Mouse (Mus musculus) neural tube, embryonic 13.5 days (tissue): ENCODE measurements around the gene Rnd1. TPM values are rescaled to one million over a fixed set of nuclear protein-coding genes. Genes with fewer than 3 reads are reported as not detected.
A peak's percentile ranks its signal among the peaks of the same experiment; 100 is the strongest.

Experiments
- ATAC-seq: fragments of 200-750 bp; cut with Nextera tagmentation; 2 replicates; pipeline ENCODE4 v1.8.0; 2017; ENCODE audit warnings: low read depth, mild to moderate bottlenecking, moderate TSS enrichment, moderate library complexity
- H3K27ac ChIP-seq: fragments of 300-500 bp; sonication (generic); replicated peaks from 2 replicates; pipeline ENCODE4 v1.5.1; 2015; ENCODE audit warnings: moderate library complexity, mild to moderate bottlenecking, inconsistent platforms
- H3K27me3 ChIP-seq: fragments of 300-500 bp; sonication (generic); 2 replicates; pipeline ENCODE4 v1.6.1; 2015; ENCODE audit warnings: mild to moderate bottlenecking, inconsistent platforms
- H3K36me3 ChIP-seq: fragments of 300-500 bp; sonication (generic); 2 replicates; pipeline ENCODE4 v1.6.1; 2015; ENCODE audit warnings: mild to moderate bottlenecking, inconsistent platforms
- H3K4me1 ChIP-seq: fragments of 300-500 bp; sonication (generic); replicated peaks from 2 replicates; pipeline ENCODE4 v1.6.1; 2015; ENCODE audit warnings: inconsistent platforms
- H3K4me2 ChIP-seq: fragments of 300-500 bp; sonication (generic); 2 replicates; pipeline ENCODE4 v1.6.1; 2015; ENCODE audit warnings: inconsistent platforms, mild to moderate bottlenecking, moderate library complexity
- H3K4me3 ChIP-seq: fragments of 300-500 bp; sonication (generic); 2 replicates; pipeline ENCODE4 v1.5.1; 2015; ENCODE audit warnings: mild to moderate bottlenecking, inconsistent platforms
- H3K9ac ChIP-seq: fragments of 300-500 bp; sonication (generic); 2 replicates; pipeline ENCODE4 v1.6.1; 2015; ENCODE audit warnings: moderate library complexity, mild to moderate bottlenecking, inconsistent platforms
- H3K9me3 ChIP-seq: fragments of 300-500 bp; sonication (generic); 2 replicates; pipeline ENCODE4 v1.6.1; 2016; ENCODE audit warnings: inconsistent platforms
- WGBS: fragments of 180-500 bp; shearing (Covaris S2); methylation state at CpG from one replicate; pipeline ENCODE4 v1.1.7; 2015; 5-methylcytosine and 5-hydroxymethylcytosine counted together
- polyA plus RNA-seq: library from polyadenylated mRNA; unstranded; fragments of >200 nt; fragmentation: Nextera tagmentation; extraction: Ambion mirVana; gene quantifications from 2 replicates; pipeline ENCODE4 v1.2.1, GENCODE M21; 2015

Rnd1 gene
- polyA plus RNA-seq, 1 experiment from 2014 or later = 6.2 TPM

- no peak overlapping the region for H3K4me3 ChIP-seq
- no peaks in the 10 kb centered on the region for H3K9me3 ChIP-seq
- H3K4me1 ChIP-seq = peaks cover 3% of the 10 kb centered on the region; the same call in 1 of the 2 replicates
- peak overlapping the region; percentile 26; the same call in 1 of the 2 replicates for H3K9ac ChIP-seq
- H3K27me3 ChIP-seq = peaks cover 10% of the 10 kb centered on the region
- ATAC-seq = no peak
- H3K36me3 ChIP-seq = no peaks in the 10 kb centered on the region
- no peak overlapping the region for H3K4me2 ChIP-seq
- 6% methylated on average over 7 of the region's 7 CpGs for WGBS
- no peak overlapping the region for H3K27ac ChIP-seq
Measured at GRCm38 (mm10) chr15:98622199-98622598, 55.1 kb downstream of the Rnd1 start.

- H3K4me1 ChIP-seq = peaks cover 10% of the 10 kb centered on the region
- WGBS = 1% methylated on average over 12 of the region's 12 CpGs
- H3K9me3 ChIP-seq = no peaks in the 10 kb centered on the region
- no peak overlapping the region for H3K27ac ChIP-seq
- 0 out of 2 replicates have a peak overlapping the region, but pooled peaks have one; percentile 34 for H3K9ac ChIP-seq
- H3K27me3 ChIP-seq = peaks cover 10% of the 10 kb centered on the region
- no peak overlapping the region for H3K4me3 ChIP-seq
- H3K36me3 ChIP-seq = no peaks in the 10 kb centered on the region
- ATAC-seq = peak; percentile 55; the same call in 1 of the 2 replicates
- H3K4me2 ChIP-seq = no peak overlapping the region
Measured at GRCm38 (mm10) chr15:98617176-98617537, 60.1 kb downstream of the Rnd1 start.

- Histone ChIP-seq H3K4me3 (no peak overlapping the region), H3K9ac (no peak overlapping the region), H3K27ac (no peak overlapping the region), H3K4me2 (no peak overlapping the region), H3K36me3 (no peaks in the 10 kb centered on the region), H3K9me3 (no peaks in the 10 kb centered on the region), H3K4me1 (peaks cover 10% of the 10 kb centered on the region), H3K27me3 (peaks cover 10% of the 10 kb centered on the region)
- no peak for ATAC-seq
- WGBS = 35% methylated on average over 20 of the region's 20 CpGs
Measured at GRCm38 (mm10) chr15:98616362-98617175, 60.7 kb downstream of the Rnd1 start.

GRCm38 (mm10) chr15:98615751-98616150 is 61.5 kb downstream of the Rnd1 start:
- Histone ChIP-seq H3K27ac (no peak overlapping the region), H3K9me3 (no peaks in the 10 kb centered on the region), H3K9ac (no peak overlapping the region), H3K27me3 (peaks cover 10% of the 10 kb centered on the region), H3K4me1 (peaks cover 10% of the 10 kb centered on the region), H3K36me3 (no peaks in the 10 kb centered on the region), H3K4me3 (no peak overlapping the region), H3K4me2 (no peak overlapping the region)
- ATAC-seq = no peak
- 67% methylated on average over 6 of the region's 6 CpGs for WGBS

- WGBS = 53% methylated on average over 6 of the region's 6 CpGs
- H3K9ac ChIP-seq = no peak overlapping the region
- no peak overlapping the region for H3K27ac ChIP-seq
- H3K4me1 ChIP-seq = peaks cover 16% of the 10 kb centered on the region
- no peaks in the 10 kb centered on the region for H3K9me3 ChIP-seq
- H3K4me3 ChIP-seq = no peak overlapping the region
- no peak overlapping the region for H3K4me2 ChIP-seq
- peaks cover 8% of the 10 kb centered on the region; the same call in 1 of the 2 replicates for H3K27me3 ChIP-seq
- no peak for ATAC-seq
- H3K36me3 ChIP-seq = no peaks in the 10 kb centered on the region
Measured at GRCm38 (mm10) chr15:98614971-98615370, 62.3 kb downstream of the Rnd1 start.

- Histone ChIP-seq H3K27ac (peak overlapping the region; percentile 46; the same call in 1 of the 2 replicates), H3K4me1 (peaks cover 20% of the 10 kb centered on the region), H3K36me3 (no peaks in the 10 kb centered on the region), H3K9me3 (no peaks in the 10 kb centered on the region), H3K9ac (no peak overlapping the region), H3K4me3 (no peak overlapping the region), H3K4me2 (no peak overlapping the region), H3K27me3 (peaks cover 8% of the 10 kb centered on the region; the same call in 1 of the 2 replicates)
- 47% methylated on average over 9 of the region's 9 CpGs for WGBS
- ATAC-seq = no peak
Measured at GRCm38 (mm10) chr15:98614551-98614950, 62.7 kb downstream of the Rnd1 start.

Other genes with a start within 250 kb of the Rnd1 start
- not detected in 2 replicates for gene Olfr282, start 246.2 kb downstream of the Rnd1 start, polyA plus RNA-seq
- gene Olfr281, start 224.9 kb downstream of the Rnd1 start, polyA plus RNA-seq = not detected in 2 replicates
- gene OR5BS1P, start 207.6 kb downstream of the Rnd1 start, polyA plus RNA-seq = not detected in 2 replicates
- not detected in 2 replicates for gene Lalba, start 194.7 kb downstream of the Rnd1 start, polyA plus RNA-seq
- not detected in 2 replicates for gene Olfr279, start 185.1 kb downstream of the Rnd1 start, polyA plus RNA-seq
- gene Kansl2, start 143.2 kb downstream of the Rnd1 start, polyA plus RNA-seq = 132 and 147 TPM in 2 replicates
- 68.7 and 76.3 TPM in 2 replicates for gene Ccnt1, start 106.5 kb downstream of the Rnd1 start, polyA plus RNA-seq
- not detected in 2 replicates for gene 4930415O20Rik, start 106.5 kb downstream of the Rnd1 start, polyA plus RNA-seq
- gene Adcy6, start 67.4 kb downstream of the Rnd1 start, polyA plus RNA-seq = 10.4 and 10.7 TPM in 2 replicates
- gene Cacnb3, start 46.6 kb downstream of the Rnd1 start, polyA plus RNA-seq = 124 and 137 TPM in 2 replicates
- 20.5 and 21.7 TPM in 2 replicates for gene Ddx23, start 14.6 kb downstream of the Rnd1 start, polyA plus RNA-seq
- gene Ccdc65, start 30.7 kb upstream of the Rnd1 start, polyA plus RNA-seq = 2.2 and 4.1 TPM in 2 replicates
- 8.1 and 10.9 TPM in 2 replicates for gene Fkbp11, start 50.7 kb upstream of the Rnd1 start, polyA plus RNA-seq
- 71.9 and 74.9 TPM in 2 replicates for gene Arf3, start 85.8 kb upstream of the Rnd1 start, polyA plus RNA-seq
- gene Wnt10b, start 100.7 kb upstream of the Rnd1 start, polyA plus RNA-seq = not detected in 2 replicates
- 3.6 and 3.9 TPM in 2 replicates for gene Wnt1, start 112.4 kb upstream of the Rnd1 start, polyA plus RNA-seq
- gene Ddn, start 132.0 kb upstream of the Rnd1 start, polyA plus RNA-seq = 0.50 TPM in 2 replicates
- gene Prkag1, start 154.1 kb upstream of the Rnd1 start, polyA plus RNA-seq = 71.8 and 79.4 TPM in 2 replicates
- 9.7 and 10.8 TPM in 2 replicates for gene Kmt2d, start 193.7 kb upstream of the Rnd1 start, polyA plus RNA-seq
- 27.8 and 33.3 TPM in 2 replicates for gene Rhebl1, start 217.1 kb upstream of the Rnd1 start, polyA plus RNA-seq
- 3.1 and 4.3 TPM in 2 replicates for gene Dhh, start 221.1 kb upstream of the Rnd1 start, polyA plus RNA-seq
- 34.9 and 39.0 TPM in 2 replicates for gene Lmbr1l, start 240.8 kb upstream of the Rnd1 start, polyA plus RNA-seq